Mouse (Mus musculus) lung, embryonic 15.5 days (tissue): ENCODE measurements at regions not wholly inside any gene's neighbourhood (a gene's known extent, or its start where the extent isn't known, plus 50 kb on each side); places are given as distances from the start of the nearest gene placed in this dataset.

Source experiments
- ATAC-seq: fragments of 200-750 bp; cut with Nextera tagmentation; 2 replicates; pipeline ENCODE4 v1.8.0; 2017; ENCODE audit warnings: moderate number of reproducible peaks, borderline replicate concordance; ENCODE audit not compliant: low FRiP score, low TSS enrichment; ENCODE audit errors: extremely low read depth
- H3K27ac ChIP-seq: fragments of 300-500 bp; sonication (generic); 2 replicates; pipeline ENCODE4 v1.5.1; 2015; ENCODE audit warnings: moderate library complexity, mild to moderate bottlenecking, inconsistent platforms
- H3K27me3 ChIP-seq: fragments of 300-500 bp; sonication (generic); 2 replicates; pipeline ENCODE4 v1.6.1; 2015; ENCODE audit warnings: inconsistent platforms
- H3K36me3 ChIP-seq: fragments of 300-500 bp; sonication (generic); 2 replicates; pipeline ENCODE4 v1.6.1; 2015; ENCODE audit warnings: inconsistent platforms
- H3K4me1 ChIP-seq: fragments of 300-500 bp; sonication (generic); 2 replicates; pipeline ENCODE4 v1.6.1; 2015; ENCODE audit warnings: inconsistent platforms
- H3K4me2 ChIP-seq: fragments of 300-500 bp; sonication (generic); 2 replicates; pipeline ENCODE4 v1.6.1; 2015; ENCODE audit warnings: inconsistent platforms, mild to moderate bottlenecking, moderate library complexity
- H3K4me3 ChIP-seq: fragments of 300-500 bp; sonication (generic); 2 replicates; pipeline ENCODE4 v1.5.1; 2015; ENCODE audit warnings: mild to moderate bottlenecking, inconsistent platforms
- H3K9ac ChIP-seq: fragments of 300-500 bp; sonication (generic); 2 replicates; pipeline ENCODE4 v1.6.1; 2015; ENCODE audit warnings: inconsistent platforms
- H3K9me3 ChIP-seq: fragments of 300-500 bp; sonication (generic); 2 replicates; pipeline ENCODE4 v1.6.1; 2016; ENCODE audit warnings: inconsistent platforms
- WGBS: fragments of 180-500 bp; shearing (Covaris S2); methylation state at CpG from one replicate; pipeline ENCODE4 v1.1.7; 2015; 5-methylcytosine and 5-hydroxymethylcytosine counted together

- H3K36me3 ChIP-seq = no peaks in the 10 kb centered on the region
- H3K9me3 ChIP-seq = no peaks in the 10 kb centered on the region
- H3K4me2 ChIP-seq = no peak overlapping the region
- WGBS = 26% methylated on average over 2 of the region's 2 CpGs
- H3K4me3 ChIP-seq = no peak overlapping the region
- H3K27me3 ChIP-seq = no peaks in the 10 kb centered on the region
- H3K27ac ChIP-seq = no peak overlapping the region
- no peak for ATAC-seq
- no peaks in the 10 kb centered on the region for H3K4me1 ChIP-seq
- H3K9ac ChIP-seq = no peak overlapping the region
Observed at GRCm38 (mm10) chr12:7853876-7854275, 123.6 kb upstream of the Apob start.

GRCm38 (mm10) chr12:7855683-7856082 is 121.8 kb upstream of the Apob start:
- Histone ChIP-seq H3K27ac (no peak overlapping the region), H3K27me3 (no peaks in the 10 kb centered on the region), H3K36me3 (no peaks in the 10 kb centered on the region), H3K4me1 (no peaks in the 10 kb centered on the region), H3K4me2 (no peak overlapping the region), H3K9ac (no peak overlapping the region), H3K9me3 (no peaks in the 10 kb centered on the region), H3K4me3 (no peak overlapping the region)
- WGBS = 76% methylated on average over 2 of the region's 2 CpGs
- no peak for ATAC-seq

DNA sequence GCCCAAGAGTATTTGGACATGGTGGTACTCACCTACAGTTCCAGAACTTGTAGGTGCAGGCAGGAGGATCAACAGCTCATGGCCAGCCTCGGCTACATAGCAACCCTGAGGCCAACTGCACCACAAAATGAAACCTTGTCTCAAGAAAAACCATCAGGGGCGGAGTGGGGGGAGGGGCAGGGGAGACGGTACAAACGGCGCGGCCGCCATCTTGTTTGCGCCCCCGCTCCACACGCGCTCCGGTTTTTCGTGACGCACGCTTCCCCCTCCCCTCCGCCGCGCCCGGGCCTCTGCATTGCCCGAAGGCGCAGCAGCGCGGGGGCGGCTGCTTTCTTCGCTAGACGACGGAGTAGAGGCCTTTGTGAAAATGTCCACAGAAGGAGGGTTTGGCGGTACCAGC is 117.9 kb upstream of the Apob start:
- Histone ChIP-seq H3K9me3 (no peaks in the 10 kb centered on the region), H3K9ac (no peak overlapping the region), H3K4me1 (no peaks in the 10 kb centered on the region), H3K36me3 (no peaks in the 10 kb centered on the region), H3K4me2 (no peak overlapping the region), H3K4me3 (no peak overlapping the region), H3K27ac (no peak overlapping the region), H3K27me3 (no peaks in the 10 kb centered on the region)
- no peak for ATAC-seq
- 82% methylated on average over 28 of the region's 28 CpGs for WGBS

GRCm38 (mm10) chr12:7870004-7870403 is 107.4 kb upstream of the Apob start:
- Histone ChIP-seq H3K4me3 (no peak overlapping the region), H3K27me3 (no peaks in the 10 kb centered on the region), H3K36me3 (no peaks in the 10 kb centered on the region), H3K4me1 (no peaks in the 10 kb centered on the region), H3K9me3 (no peaks in the 10 kb centered on the region), H3K27ac (no peak overlapping the region), H3K9ac (no peak overlapping the region), H3K4me2 (no peak overlapping the region)
- ATAC-seq = no peak
- 44% methylated on average over 3 of the region's 3 CpGs for WGBS

GRCm38 (mm10) chr12:7870473-7870872 is 107.0 kb upstream of the Apob start:
- H3K9me3 ChIP-seq = no peaks in the 10 kb centered on the region
- ATAC-seq = no peak
- no peak overlapping the region for H3K4me3 ChIP-seq
- H3K27me3 ChIP-seq = no peaks in the 10 kb centered on the region
- H3K4me2 ChIP-seq = no peak overlapping the region
- H3K9ac ChIP-seq = no peak overlapping the region
- no peaks in the 10 kb centered on the region for H3K36me3 ChIP-seq
- 53% methylated on average over 5 of the region's 5 CpGs for WGBS
- H3K4me1 ChIP-seq = no peaks in the 10 kb centered on the region
- no peak overlapping the region for H3K27ac ChIP-seq

- no peak for ATAC-seq
- H3K36me3 ChIP-seq = no peaks in the 10 kb centered on the region
- WGBS = 54% methylated on average over 2 of the region's 2 CpGs
- H3K4me1 ChIP-seq = no peaks in the 10 kb centered on the region
- no peak overlapping the region for H3K27ac ChIP-seq
- no peaks in the 10 kb centered on the region for H3K27me3 ChIP-seq
- H3K9ac ChIP-seq = no peak overlapping the region
- no peak overlapping the region for H3K4me2 ChIP-seq
- no peaks in the 10 kb centered on the region for H3K9me3 ChIP-seq
- H3K4me3 ChIP-seq = no peak overlapping the region
Observed at GRCm38 (mm10) chr12:7875454-7875853, 102.0 kb upstream of the Apob start.

DNA sequence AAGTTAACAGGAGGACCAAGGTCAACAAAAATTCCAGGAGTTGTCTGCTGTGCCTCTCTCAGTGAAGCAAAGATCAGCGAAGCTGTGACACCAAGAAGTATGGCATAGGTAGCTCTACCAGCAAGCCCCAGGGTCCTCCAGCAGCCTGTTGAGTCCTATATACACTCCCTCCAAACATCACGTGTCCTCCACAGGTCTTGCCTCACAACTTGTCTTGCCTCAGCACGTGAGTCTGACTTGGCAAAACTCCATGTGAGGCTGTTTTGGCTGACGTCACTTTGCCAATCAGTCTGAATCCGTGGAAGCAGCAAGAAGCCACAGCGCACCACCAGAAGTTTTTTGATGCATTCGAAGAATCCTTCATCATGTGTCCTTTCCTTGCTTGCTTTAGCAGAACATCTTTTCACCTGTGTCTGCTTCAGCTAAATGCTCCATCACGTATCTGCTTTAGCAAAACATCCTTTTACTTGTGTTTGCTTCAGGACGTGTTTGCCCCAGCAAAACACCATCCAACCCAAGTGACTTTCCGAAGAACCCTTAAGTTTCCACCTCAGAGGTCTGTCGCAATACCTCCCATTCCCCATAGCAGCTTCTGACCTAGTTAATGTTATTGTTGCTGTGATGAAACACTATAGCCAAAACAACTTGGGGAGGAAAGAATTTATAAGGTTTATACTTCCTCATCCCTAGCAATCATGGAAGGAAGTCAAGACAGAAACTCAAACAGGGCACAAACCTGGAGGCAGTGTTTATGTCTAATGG is 101.0 kb upstream of the Apob start:
- no peak overlapping the region for H3K9ac ChIP-seq
- no peaks in the 10 kb centered on the region for H3K36me3 ChIP-seq
- H3K27me3 ChIP-seq = no peaks in the 10 kb centered on the region
- H3K4me1 ChIP-seq = no peaks in the 10 kb centered on the region
- no peak overlapping the region for H3K4me2 ChIP-seq
- H3K4me3 ChIP-seq = no peak overlapping the region
- ATAC-seq = no peak
- WGBS = 73% methylated on average over 11 of the region's 11 CpGs
- no peak overlapping the region for H3K27ac ChIP-seq
- H3K9me3 ChIP-seq = no peaks in the 10 kb centered on the region

- no peak overlapping the region for H3K27ac ChIP-seq
- no peaks in the 10 kb centered on the region for H3K36me3 ChIP-seq
- no peak overlapping the region for H3K9ac ChIP-seq
- H3K4me1 ChIP-seq = no peaks in the 10 kb centered on the region
- no peak overlapping the region for H3K4me3 ChIP-seq
- no peaks in the 10 kb centered on the region for H3K27me3 ChIP-seq
- no peak for ATAC-seq
- 72% methylated on average over 5 of the region's 5 CpGs for WGBS
- no peaks in the 10 kb centered on the region for H3K9me3 ChIP-seq
- H3K4me2 ChIP-seq = no peak overlapping the region
Observed at GRCm38 (mm10) chr12:7878761-7879160, 98.7 kb upstream of the Apob start.

GRCm38 (mm10) chr12:7896156-7896555 is 81.3 kb upstream of the Apob start:
- 53% methylated on average over 2 of the region's 2 CpGs for WGBS
- H3K4me1 ChIP-seq = no peaks in the 10 kb centered on the region
- no peak for ATAC-seq

GRCm38 (mm10) chr12:7905329-7905728 is 72.1 kb upstream of the Apob start:
- H3K27me3 ChIP-seq = no peaks in the 10 kb centered on the region
- H3K9me3 ChIP-seq = no peaks in the 10 kb centered on the region
- H3K4me3 ChIP-seq = no peak overlapping the region
- H3K4me2 ChIP-seq = no peak overlapping the region
- no peak for ATAC-seq
- no peak overlapping the region for H3K27ac ChIP-seq
- no peak overlapping the region for H3K9ac ChIP-seq
- peaks cover 7% of the 10 kb centered on the region; the same call in 1 of the 2 replicates for H3K4me1 ChIP-seq
- no peaks in the 10 kb centered on the region for H3K36me3 ChIP-seq
- 87% methylated on average over 2 of the region's 2 CpGs for WGBS

More at GRCm38 (mm10) chr12:7896156-7896555, 81.3 kb upstream of the Apob start:
- Histone ChIP-seq H3K36me3 (no peaks in the 10 kb centered on the region), H3K9me3 (no peaks in the 10 kb centered on the region), H3K4me3 (no peak overlapping the region), H3K27ac (no peak overlapping the region), H3K4me2 (no peak overlapping the region), H3K9ac (no peak overlapping the region), H3K27me3 (no peaks in the 10 kb centered on the region)

DNA sequence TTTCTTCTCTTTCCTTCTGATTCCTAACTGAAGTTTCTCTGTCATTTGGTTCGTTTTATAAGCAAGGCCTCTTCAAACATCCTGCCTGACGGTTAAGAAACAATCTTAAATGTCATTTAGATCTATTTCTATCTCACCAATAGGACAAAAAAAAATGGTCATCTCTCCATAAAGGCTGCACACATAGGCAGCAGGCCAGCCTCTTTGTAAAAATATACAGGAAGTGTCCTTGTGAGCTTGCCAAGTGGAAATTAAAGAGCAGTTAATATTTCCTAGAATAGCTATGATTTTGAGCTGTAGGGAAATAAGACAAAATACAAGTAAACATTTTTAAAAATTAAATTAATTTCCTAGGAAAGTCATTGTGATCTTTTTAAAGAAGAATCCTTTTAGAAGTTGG is 70.6 kb upstream of the Apob start:
- Histone ChIP-seq H3K9me3 (no peaks in the 10 kb centered on the region), H3K9ac (no peak overlapping the region), H3K27me3 (no peaks in the 10 kb centered on the region), H3K4me1 (peaks cover 7% of the 10 kb centered on the region; the same call in 1 of the 2 replicates), H3K36me3 (no peaks in the 10 kb centered on the region), H3K4me3 (no peak overlapping the region), H3K4me2 (no peak overlapping the region), H3K27ac (0 out of 2 replicates have a peak overlapping the region, but pooled peaks have one; percentile 7)
- WGBS = 16% methylated on average over 2 of the region's 2 CpGs
- peak; percentile 57; the same call in 1 of the 2 replicates for ATAC-seq

DNA sequence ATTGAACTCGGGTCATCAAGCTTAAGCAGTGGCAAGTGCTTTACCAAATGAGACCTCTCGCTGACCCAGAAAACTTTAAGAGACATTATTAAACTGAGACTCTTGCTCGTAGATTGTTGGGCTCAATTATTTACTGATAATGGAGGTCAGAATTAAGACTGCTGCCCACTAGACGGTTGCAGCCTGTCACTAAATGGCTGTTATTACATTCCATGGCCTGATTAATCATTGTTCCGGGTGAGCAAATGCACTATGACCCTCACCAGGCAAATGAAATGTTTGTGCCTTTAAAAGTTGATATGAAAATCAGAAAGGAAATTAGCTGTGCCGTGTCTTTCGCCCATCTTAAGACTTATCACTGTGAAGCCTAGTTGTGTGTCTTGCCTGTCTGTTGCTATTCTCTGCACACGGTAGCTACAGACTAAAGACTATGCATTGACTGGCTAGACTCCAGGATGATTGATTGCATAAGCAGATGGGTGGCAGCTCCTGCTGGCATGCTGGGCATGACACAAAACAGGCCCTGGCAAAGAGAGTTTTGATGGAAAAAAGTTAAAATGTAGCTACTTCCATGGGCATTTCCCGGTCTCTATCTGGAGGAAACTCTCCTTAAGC is 67.6 kb upstream of the Apob start:
- H3K27me3 ChIP-seq = no peaks in the 10 kb centered on the region
- H3K9ac ChIP-seq = no peak overlapping the region
- no peaks in the 10 kb centered on the region for H3K9me3 ChIP-seq
- WGBS = 55% methylated on average over 9 of the region's 9 CpGs
- H3K27ac ChIP-seq = no peak overlapping the region
- no peak overlapping the region for H3K4me3 ChIP-seq
- ATAC-seq = no peak
- H3K4me1 ChIP-seq = peaks cover 7% of the 10 kb centered on the region; the same call in 1 of the 2 replicates
- H3K36me3 ChIP-seq = no peaks in the 10 kb centered on the region
- H3K4me2 ChIP-seq = no peak overlapping the region
